Mouse (Mus musculus): Measurements from ENCODE around the gene Lmcd1.
A peak's percentile ranks its signal among the peaks of the same experiment; 100 is the strongest.

Lmcd1 gene

GRCm38 (mm10) chr6:112362349-112362958, 88.9 kb downstream of the Lmcd1 start:
- DNase-seq: peak; percentile 72 to 88

GRCm38 (mm10) chr6:112364581-112364980, 91.0 kb downstream of the Lmcd1 start:
- peak in 1 of 2 experiments; percentile 72 for DNase-seq

GRCm38 (mm10) chr6:112365294-112365693, 91.7 kb downstream of the Lmcd1 start:
- no peak for DNase-seq

GRCm38 (mm10) chr6:112373886-112374585, 100.5 kb downstream of the Lmcd1 start:
- DNase-seq: peak in 1 of 2 experiments; percentile 42

GRCm38 (mm10) chr6:112375661-112376392, 102.3 kb downstream of the Lmcd1 start:
- no peak for DNase-seq

- DNase-seq: no peak
These were observed 105.5 kb downstream of the Lmcd1 start for GRCm38 (mm10) chr6:112379054-112379453.
